Mouse (Mus musculus) megakaryocyte, embryonic 14.5 days (primary cell): Measurements from ENCODE around the gene Med16.
"Not testable (repeated sequence)": the region's sequence is repeated elsewhere in the genome, so short reads cannot be mapped to it uniquely, and the experiment has no call there.

Source experiments
- FLI1 ChIP-seq: IDR thresholded peaks from 2 replicates; pipeline ENCODE4 v1.6.1; 2012; ENCODE audit warnings: low read length, inconsistent platforms, mixed read lengths
- GATA1 ChIP-seq: IDR thresholded peaks from 3 replicates; pipeline ENCODE4 v1.6.1; 2012; ENCODE audit warnings: mixed read lengths, low read length, inconsistent platforms, borderline replicate concordance

- TF ChIP-seq GATA1, FLI1: not testable (repeated sequence)
Observed at GRCm38 (mm10) chr10:79892451-79893118, 16.1 kb downstream of the Med16 start.
